Mouse (Mus musculus): ENCODE measurements around the gene Ros1.

The Ros1 gene

DNA sequence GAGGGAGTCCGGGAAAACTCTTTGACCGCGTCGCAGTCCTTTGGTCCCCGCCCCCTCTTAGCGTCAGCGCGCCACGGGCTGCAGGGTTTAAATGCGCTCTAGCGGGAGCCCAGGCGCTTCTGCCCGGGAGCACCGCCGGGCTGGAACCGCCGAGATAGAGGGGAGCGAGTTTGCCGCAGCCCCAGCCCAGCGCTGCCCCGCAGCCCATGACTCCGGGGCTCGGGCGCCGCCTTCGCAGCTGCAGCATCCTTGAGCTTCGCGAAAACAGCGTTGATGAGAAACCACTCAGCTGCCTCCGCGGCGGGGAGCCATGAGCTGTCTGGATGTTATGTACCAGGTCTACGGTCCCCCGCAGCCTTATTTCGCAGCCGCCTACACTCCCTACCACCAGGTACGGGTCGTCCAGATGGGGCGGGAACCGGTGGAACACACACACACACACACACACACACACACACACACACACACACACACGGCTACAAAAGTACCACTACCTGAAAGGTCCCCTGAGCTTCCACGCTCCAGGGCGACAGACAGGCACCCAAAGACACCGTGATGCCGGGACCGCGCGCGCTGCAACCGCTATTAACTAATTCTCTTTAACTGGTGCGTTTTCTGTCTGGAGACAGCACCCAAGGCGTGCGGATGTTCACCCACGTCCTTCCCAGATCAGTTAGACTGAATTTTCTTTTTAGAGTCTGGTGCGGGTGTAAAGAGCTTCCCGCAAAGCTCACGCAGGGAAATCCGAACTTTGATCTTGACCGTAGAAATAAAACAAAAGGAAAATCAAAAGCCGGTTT lies 172.4 kb downstream of the Ros1 start, which contains the start of gene Vgll2:
Gene Vgll2, plus strand, starts transcription at position 90 of the 800 bp plus-strand sequence.
- DNase-seq (ENCODE audit: low spot score): no peak

DNA sequence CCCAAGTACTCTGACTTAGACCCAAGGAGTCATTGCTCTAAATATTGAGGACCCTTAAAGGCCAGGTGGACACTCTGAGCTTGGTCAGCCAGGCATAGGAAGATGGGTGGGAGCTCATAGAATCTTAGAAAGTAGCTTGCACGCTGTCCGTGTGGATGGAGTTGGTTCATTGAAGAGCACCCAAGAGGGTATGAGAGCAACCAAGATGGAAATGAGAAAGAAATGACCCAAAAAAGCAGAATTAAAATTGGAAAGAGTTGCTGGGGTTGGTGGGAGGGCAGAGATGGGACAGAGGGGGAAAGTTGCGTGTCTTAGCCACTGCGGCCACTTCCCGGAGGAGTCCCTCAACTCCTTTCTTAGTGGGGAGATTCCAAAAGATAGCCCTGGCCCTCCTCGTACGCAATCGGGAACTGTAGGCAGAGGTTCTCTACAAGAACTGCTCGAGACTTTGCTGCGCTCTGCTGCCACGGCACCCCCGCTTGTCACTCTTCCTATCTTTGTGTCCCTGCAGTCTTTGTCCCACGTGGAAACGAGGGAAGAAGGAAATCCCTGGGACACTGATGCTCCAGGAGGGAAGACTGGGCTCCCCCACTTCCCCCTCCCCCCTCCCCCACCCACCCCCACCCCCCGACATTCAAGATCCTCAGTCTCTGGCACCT lies 173.2 kb downstream of the Ros1 start:
- DNase-seq (ENCODE audit: low spot score): no peak

- no peak for DNase-seq (ENCODE audit: low spot score)
Observed at GRCm38 (mm10) chr10:52021231-52021630, 173.8 kb downstream of the Ros1 start.

DNA sequence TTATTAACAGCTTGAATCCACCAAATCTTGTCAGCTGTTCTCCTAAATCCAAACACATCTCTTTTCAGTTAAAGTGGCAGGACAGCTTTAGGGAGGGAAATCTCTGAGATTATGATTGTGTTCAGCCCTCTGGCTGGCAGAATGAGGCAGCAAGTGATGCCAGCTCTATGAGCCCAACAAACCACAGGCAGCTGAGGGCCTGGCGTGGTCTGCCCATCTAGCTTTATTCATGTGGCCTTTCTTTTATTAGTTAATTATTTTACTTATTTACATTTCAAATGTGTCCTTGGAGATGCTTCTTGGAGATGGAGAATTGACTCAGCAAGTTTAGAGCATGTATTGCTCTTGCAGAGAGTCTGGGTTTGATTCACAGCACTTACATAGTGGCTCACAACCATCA lies 176.6 kb downstream of the Ros1 start:
- DNase-seq (ENCODE audit: low spot score): no peak
